Mouse (Mus musculus) activated CD4-positive, CD25-positive, alpha-beta regulatory T cell, adult 4 months (primary cell): ENCODE results near the gene Abtb1. TPM values are rescaled to one million over a fixed set of nuclear protein-coding genes. Genes with fewer than 3 reads are reported as not detected.

Source experiments
- ATAC-seq: one replicate; pipeline ENCODE4 v1.8.0; 2017
- polyA plus RNA-seq, 2 experiments: library from polyadenylated mRNA; unstranded; fragments of 100-300 nt; shearing (Covaris generic); gene quantifications; one replicate each; pipeline ENCODE4 v1.2.1; 2017

Abtb1 gene
- polyA plus RNA-seq, 2 experiments from 2014 or later: 42.8 to 57.5 TPM

DNA sequence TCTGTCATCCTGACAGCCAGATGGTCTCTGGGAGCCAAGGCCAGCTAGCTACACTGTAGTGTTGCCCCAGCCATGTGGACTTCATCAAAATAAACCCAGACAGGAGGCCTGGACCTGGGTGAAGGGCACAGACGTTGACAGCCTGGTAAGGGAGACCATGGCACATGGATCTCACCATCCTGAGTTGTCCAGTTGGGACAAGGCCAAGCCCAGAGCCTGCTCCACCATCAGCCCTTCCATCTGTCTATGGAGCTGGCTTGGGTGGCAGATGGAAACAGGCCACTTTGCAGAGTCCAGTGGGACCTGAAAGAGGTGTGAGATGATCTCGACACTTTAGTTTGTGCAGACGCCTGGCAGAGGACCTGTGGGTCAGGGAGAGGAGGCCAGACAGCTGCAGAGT is 41.0 kb downstream of the Abtb1 start:
- ATAC-seq: no peak

GRCm38 (mm10) chr6:88800191-88800590 is 41.6 kb downstream of the Abtb1 start:
- no peak for ATAC-seq

DNA sequence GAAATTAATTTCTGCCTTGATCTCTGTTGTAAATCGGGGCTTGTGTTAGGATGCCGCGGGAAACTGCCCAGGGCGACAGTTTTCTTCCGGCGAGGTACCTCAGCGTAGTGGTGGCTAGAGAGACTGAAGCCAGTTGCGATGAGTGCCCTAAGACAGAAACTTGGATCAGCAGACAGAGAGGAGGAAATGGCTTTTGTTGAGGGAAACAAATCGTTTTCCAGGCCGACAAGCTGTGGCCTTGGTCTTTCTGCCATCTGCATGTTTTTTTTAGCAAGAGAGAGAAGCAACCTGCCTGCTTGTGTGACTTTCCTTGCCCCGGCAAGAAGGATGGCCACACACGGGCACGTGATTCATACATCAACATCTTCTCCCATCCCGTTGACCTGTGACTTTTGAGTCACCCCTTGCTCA is 47.2 kb downstream of the Abtb1 start:
- ATAC-seq: no peak

GRCm38 (mm10) chr6:88793872-88794271 is 47.9 kb downstream of the Abtb1 start:
- ATAC-seq: no peak

GRCm38 (mm10) chr6:88793243-88793642 is 48.5 kb downstream of the Abtb1 start:
- ATAC-seq: no peak

DNA sequence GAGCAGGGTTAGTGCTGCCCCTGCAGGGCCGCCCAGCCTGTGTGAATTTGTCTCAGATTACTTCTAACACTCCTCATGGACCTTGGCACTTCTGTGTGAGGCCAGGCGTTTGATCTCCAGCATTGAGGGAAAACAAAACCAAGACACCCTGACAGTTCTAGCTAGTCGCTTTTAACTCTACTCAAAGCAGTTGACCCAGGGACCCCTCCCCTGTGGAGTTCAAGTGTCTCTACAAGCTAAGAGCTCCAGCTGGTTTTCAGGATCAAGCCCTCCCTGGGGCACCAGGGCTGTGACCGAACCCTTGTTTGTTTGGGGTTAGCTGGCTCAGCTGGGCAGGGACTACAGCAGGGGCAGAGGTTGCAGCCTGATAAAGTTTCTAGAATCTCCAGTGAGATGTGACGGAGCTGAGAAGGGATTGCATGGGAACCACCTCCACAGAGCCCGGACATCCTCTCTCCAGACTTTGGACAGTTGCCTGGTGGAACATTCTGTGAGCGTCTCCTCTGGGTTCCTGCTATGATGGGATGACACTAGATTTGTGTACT is 49.6 kb downstream of the Abtb1 start:
- no peak for ATAC-seq

DNA sequence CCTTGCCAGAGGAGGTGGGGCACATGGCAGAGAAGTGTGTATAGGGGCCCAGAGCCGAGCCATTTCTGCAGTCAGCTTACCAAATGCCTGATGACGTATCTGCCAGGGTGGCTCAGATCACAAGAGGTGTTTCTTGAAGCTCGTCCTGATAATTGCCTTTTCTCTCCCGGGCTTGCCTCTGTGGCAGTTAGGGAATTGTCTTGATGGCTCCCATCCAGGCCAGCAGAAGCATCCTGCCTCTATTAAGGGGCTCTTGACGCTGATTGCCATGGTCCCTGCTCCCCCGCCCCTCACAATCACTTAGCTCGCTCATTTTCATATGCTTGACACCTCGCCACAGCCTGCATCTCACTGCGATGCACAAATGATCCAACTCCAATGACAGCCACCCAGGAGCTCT is 50.5 kb downstream of the Abtb1 start:
- ATAC-seq: no peak

DNA sequence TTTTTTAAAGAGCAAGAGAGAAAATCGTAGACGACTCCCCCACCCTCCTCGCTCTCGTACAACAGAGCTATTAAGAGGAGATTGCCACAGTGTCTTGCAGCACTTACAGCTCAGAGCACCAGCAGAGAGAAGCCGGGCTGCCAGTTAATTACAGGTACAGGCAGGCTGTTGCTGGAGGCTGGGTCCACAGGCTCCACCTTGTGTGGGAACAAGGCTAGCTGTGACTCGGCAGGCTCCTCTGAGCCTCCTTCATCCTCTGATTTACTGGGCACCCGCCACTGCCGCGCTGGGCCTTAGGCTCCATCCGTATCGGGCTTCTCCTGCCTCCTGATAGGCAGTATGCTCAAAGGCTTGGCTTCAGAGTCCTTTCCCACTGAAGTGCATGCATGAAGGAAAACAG is 53.6 kb downstream of the Abtb1 start:
- no peak for ATAC-seq

GRCm38 (mm10) chr6:88787496-88787895 is 54.3 kb downstream of the Abtb1 start:
- ATAC-seq: no peak

- ATAC-seq: no peak
Measured at GRCm38 (mm10) chr6:88786732-88787445, 54.9 kb downstream of the Abtb1 start.

Other genes with a start within 250 kb of the Abtb1 start
- not detected for gene Kbtbd12, start 204.0 kb downstream of the Abtb1 start, polyA plus RNA-seq
- gene Mgll, start 117.6 kb downstream of the Abtb1 start, polyA plus RNA-seq: under 1 TPM; 0.53 to 0.75 TPM
- not detected for gene Podxl2, start 33.1 kb upstream of the Abtb1 start, polyA plus RNA-seq
- 10 to 100 TPM; 27.0 to 41.8 TPM for gene Mcm2, start 56.8 kb upstream of the Abtb1 start, polyA plus RNA-seq
- gene Tpra1, start 60.3 kb upstream of the Abtb1 start, polyA plus RNA-seq: 10 to 100 TPM; 43.6 to 57.7 TPM